Mouse (Mus musculus): ENCODE measurements at regions not wholly inside any gene's neighbourhood (a gene's known extent, or its start where the extent isn't known, plus 50 kb on each side); places are given as distances from the start of the nearest gene placed in this dataset.
A peak's percentile ranks its signal among the peaks of the same experiment; 100 is the strongest.

- ATAC-seq (ENCODE audit: insufficient number of reproducible peaks, low FRiP score, low TSS enrichment), result no peak
These were observed 58.0 kb upstream of the Golim4 start for GRCm38 (mm10) chr3:76014766-76015165.

- peak; percentile 61; the same call in 1 of the 2 replicates for ATAC-seq (ENCODE audit: insufficient number of reproducible peaks, low FRiP score, low TSS enrichment)
These were observed 51.9 kb upstream of the Golim4 start for GRCm38 (mm10) chr3:76008564-76009183.

Measured in cerebellum, adult (tissue).